Mouse (Mus musculus) liver, embryonic 18 days (tissue): ENCODE results near the gene Gm6993. TPM values are rescaled to one million over a fixed set of nuclear protein-coding genes. Genes with fewer than 3 reads are reported as not detected.

Source experiments
- polyA plus RNA-seq: library from polyadenylated mRNA; depleted of rRNA; stranded (reverse); fragments of >200 nt; gene quantifications from 2 replicates; pipeline ENCODE4 v1.2.3, GENCODE M21; 2012; rRNA removed

Gene Gm6993
- not detected in 2 replicates for polyA plus RNA-seq

DNA sequence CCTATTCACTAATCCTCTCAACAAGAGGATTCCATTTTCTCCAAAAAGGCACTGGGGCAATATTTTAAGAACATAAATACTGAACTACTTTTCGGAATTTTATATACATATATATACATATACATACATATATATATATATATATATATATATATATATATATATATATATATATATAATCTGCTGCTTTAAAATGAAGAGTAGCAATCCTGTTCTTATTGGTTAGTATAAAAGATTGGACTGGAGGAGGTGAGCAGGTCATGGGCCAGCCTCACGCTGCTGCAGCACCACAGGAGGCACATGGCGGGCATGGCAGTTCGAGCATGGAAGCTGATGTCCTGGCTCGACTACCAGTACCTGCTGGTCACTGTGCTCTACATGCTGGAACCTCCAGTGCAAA, at the start of gene Gm6993:
Gene Gm6993 (plus strand): TSS at position 301 of the 400 bp plus-strand sequence.

GRCm38 (mm10) chr12:31265005-31265721, 24.6 kb downstream of the Gm6993 start, which contains the start of gene Lamb1:
Gene Lamb1, plus strand, starts transcription at chr12:31265234.

Other genes with a start within 250 kb of the Gm6993 start
- gene Fam110c, start 166.9 kb upstream of the Gm6993 start, polyA plus RNA-seq: 2.3 and 3.0 TPM in 2 replicates
- 4.0 and 4.3 TPM in 2 replicates for gene Lamb1, start 24.5 kb downstream of the Gm6993 start, polyA plus RNA-seq
- gene Dld, start 110.7 kb downstream of the Gm6993 start, polyA plus RNA-seq: 44.4 and 49.4 TPM in 2 replicates
- 0.02 and 0.03 TPM in 2 replicates for gene Slc26a3, start 150.1 kb downstream of the Gm6993 start, polyA plus RNA-seq